Mouse (Mus musculus): ENCODE measurements around the gene Pcdh15. TPM values are rescaled to one million over a fixed set of nuclear protein-coding genes. Genes with fewer than 3 reads are reported as not detected.

Gene Pcdh15
- polyA plus RNA-seq, 1 experiment from 2014 or later, result 0.78 TPM

GRCm38 (mm10) chr10:74680016-74680491, 1580.9 kb downstream of the Pcdh15 start:
- no peaks in the 10 kb centered on the region for H3K9me3 ChIP-seq (ENCODE audit: control insufficient read depth, low read length)
- ATAC-seq, result peak; percentile 79
- no peaks in the 10 kb centered on the region for H3K36me3 ChIP-seq (ENCODE audit: control insufficient read depth, insufficient read depth, low read length)
- H3K4me2 ChIP-seq (ENCODE audit: low read depth, low read length), result no peak overlapping the region
- no peak overlapping the region for H3K9ac ChIP-seq (ENCODE audit: low read depth, low read length)
- H3K27me3 ChIP-seq (replicated peaks; ENCODE audit: control insufficient read depth, insufficient read depth, low read length), result no peaks in the 10 kb centered on the region
- H3K4me3 ChIP-seq (ENCODE audit: low read length), result no peak overlapping the region
- peak overlapping the region; percentile 55 for H3K27ac ChIP-seq (ENCODE audit: low read length)
- 34% methylated on average over 4 of the region's 4 CpGs for WGBS
- H3K4me1 ChIP-seq (ENCODE audit: control insufficient read depth, insufficient read depth, low read length), result 0 out of 2 replicates have a peak, but pooled peaks cover 5% of the 10 kb centered on the region

- Histone ChIP-seq H3K4me1 (ENCODE audit: control insufficient read depth, insufficient read depth, low read length) (0 out of 2 replicates have a peak, but pooled peaks cover 5% of the 10 kb centered on the region), H3K4me3 (ENCODE audit: low read length) (no peak overlapping the region), H3K27me3 (replicated peaks; ENCODE audit: control insufficient read depth, insufficient read depth, low read length) (no peaks in the 10 kb centered on the region), H3K4me2 (ENCODE audit: low read depth, low read length) (no peak overlapping the region), H3K9ac (ENCODE audit: low read depth, low read length) (no peak overlapping the region), H3K36me3 (ENCODE audit: control insufficient read depth, insufficient read depth, low read length) (no peaks in the 10 kb centered on the region), H3K27ac (ENCODE audit: low read length) (peak overlapping the region; percentile 4; the same call in 1 of the 2 replicates), H3K9me3 (ENCODE audit: control insufficient read depth, low read length) (no peaks in the 10 kb centered on the region)
- ATAC-seq, result peak; percentile 68; the same call in 1 of the 2 replicates
- WGBS, result 12% methylated on average over 1 of the region's 1 CpGs
Observed at GRCm38 (mm10) chr10:74680559-74680958, 1581.4 kb downstream of the Pcdh15 start.

Measured in intestine, embryonic 16.5 days (tissue).